Mouse (Mus musculus) heart, embryonic 13.5 days (tissue): ENCODE measurements around the gene Zfp219. TPM values are rescaled to one million over a fixed set of nuclear protein-coding genes. Genes with fewer than 3 reads are reported as not detected.
"Not testable (repeated sequence)": the region's sequence is repeated elsewhere in the genome, so short reads cannot be mapped to it uniquely, and the experiment has no call there.

Source experiments
- ATAC-seq: fragments of 200-750 bp; cut with Nextera tagmentation; 2 replicates; pipeline ENCODE4 v1.8.0; 2017; ENCODE audit warnings: moderate TSS enrichment; ENCODE audit not compliant: insufficient number of reproducible peaks, low FRiP score, low TSS enrichment; ENCODE audit errors: extremely low read depth
- H3K27ac ChIP-seq: fragments of 300-500 bp; sonication (generic); replicated peaks from 2 replicates; pipeline ENCODE4 v1.5.1; 2015; ENCODE audit warnings: moderate library complexity, mild to moderate bottlenecking, inconsistent platforms
- H3K27me3 ChIP-seq: fragments of 300-500 bp; sonication (generic); replicated peaks from 2 replicates; pipeline ENCODE4 v1.6.1; 2015; ENCODE audit warnings: mild to moderate bottlenecking, inconsistent platforms
- H3K36me3 ChIP-seq: fragments of 300-500 bp; sonication (generic); 2 replicates; pipeline ENCODE4 v1.6.1; 2015; ENCODE audit warnings: mild to moderate bottlenecking, inconsistent platforms
- H3K4me1 ChIP-seq: fragments of 300-500 bp; sonication (generic); 2 replicates; pipeline ENCODE4 v1.6.1; 2015; ENCODE audit warnings: inconsistent platforms
- H3K4me2 ChIP-seq: fragments of 300-500 bp; sonication (generic); 2 replicates; pipeline ENCODE4 v1.6.1; 2015; ENCODE audit warnings: inconsistent platforms, mild to moderate bottlenecking, moderate library complexity
- H3K4me3 ChIP-seq: fragments of 300-500 bp; sonication (generic); 2 replicates; pipeline ENCODE4 v1.5.1; 2015; ENCODE audit warnings: moderate library complexity, mild to moderate bottlenecking, inconsistent platforms
- H3K9ac ChIP-seq: fragments of 300-500 bp; sonication (generic); 2 replicates; pipeline ENCODE4 v1.6.1; 2015; ENCODE audit warnings: inconsistent platforms, mild to moderate bottlenecking, moderate library complexity
- H3K9me3 ChIP-seq: fragments of 300-500 bp; sonication (generic); 2 replicates; pipeline ENCODE4 v1.6.1; 2016; ENCODE audit warnings: inconsistent platforms
- WGBS: fragments of 180-500 bp; shearing (Covaris S2); methylation state at CpG from one replicate; pipeline ENCODE4 v1.1.7; 2015; ENCODE audit warnings: mixed read lengths; 5-methylcytosine and 5-hydroxymethylcytosine counted together
- polyA plus RNA-seq: library from polyadenylated mRNA; unstranded; fragments of >200 nt; fragmentation: Nextera tagmentation; extraction: Ambion mirVana; gene quantifications from 2 replicates; pipeline ENCODE4 v1.2.1, GENCODE M21; 2015

Zfp219 gene
- polyA plus RNA-seq = 14.5 and 15.6 TPM in 2 replicates

DNA sequence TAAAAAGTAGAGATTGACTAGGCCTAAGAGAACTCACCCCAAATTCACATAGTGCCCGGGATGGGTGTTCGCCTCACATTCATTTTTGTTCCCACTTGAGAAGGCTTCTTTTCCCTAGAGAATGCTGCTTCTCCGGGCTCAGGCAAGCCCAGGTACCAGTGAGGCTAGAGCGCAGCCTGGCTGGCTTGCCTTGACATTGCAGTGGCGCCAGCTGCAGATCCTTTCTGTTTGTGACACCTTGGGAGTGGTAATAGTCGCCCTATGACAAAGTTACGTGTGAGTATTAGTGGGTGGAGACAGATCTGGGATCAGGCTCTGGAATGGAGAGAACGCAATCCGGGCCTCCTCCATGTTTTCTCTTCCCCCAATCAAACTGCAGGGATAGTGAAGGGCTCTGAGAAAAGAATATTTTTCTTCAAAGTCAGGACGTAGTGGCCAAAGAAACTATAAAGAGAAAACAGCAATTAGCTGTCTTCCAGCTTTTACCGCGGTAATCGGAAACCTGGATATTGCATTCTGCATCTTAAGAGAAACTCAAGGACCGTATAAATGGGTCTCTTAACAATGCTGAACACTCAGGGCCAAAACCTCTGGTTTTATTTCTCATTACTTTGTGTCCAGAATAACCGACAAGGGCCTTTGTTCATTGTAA is at the start of gene Zfp219:
Gene Zfp219, minus strand, starts transcription at position 248 of the 652 bp plus-strand sequence.
- ATAC-seq = peak; percentile 45
- Histone ChIP-seq H3K9me3 (no peaks in the 10 kb centered on the region), H3K9ac (peak within 1 kb of the TSS; percentile 96), H3K4me2 (peak within 1 kb of the TSS; percentile 78), H3K27me3 (no peaks in the 10 kb centered on the region), H3K4me1 (peaks cover 63% of the 10 kb centered on the region), H3K4me3 (peak within 1 kb of the TSS; percentile 67), H3K36me3 (no peaks in the 10 kb centered on the region), H3K27ac (peak within 1 kb of the TSS; percentile 100)
- 9% methylated on average over 15 of the region's 15 CpGs for whole genome bisulfite sequencing

- Histone ChIP-seq H3K27me3 (no peaks in the 10 kb centered on the region), H3K9ac (no peak overlapping the region), H3K36me3 (peaks cover 10% of the 10 kb centered on the region), H3K9me3 (no peaks in the 10 kb centered on the region; the same call in 1 of the 2 replicates), H3K4me2 (no peak overlapping the region), H3K4me1 (no peaks in the 10 kb centered on the region), H3K4me3 (no peak overlapping the region), H3K27ac (no peak overlapping the region)
- 56% methylated on average over 4 of the region's 4 CpGs for WGBS
- no peak for ATAC-seq
Observed at GRCm38 (mm10) chr14:52066135-52066534, 45.6 kb upstream of the Zfp219 start.

- Histone ChIP-seq H3K9me3 (no peaks in the 10 kb centered on the region; the same call in 1 of the 2 replicates), H3K4me3 (no peak overlapping the region), H3K27ac (no peak overlapping the region), H3K4me2 (no peak overlapping the region), H3K27me3 (no peaks in the 10 kb centered on the region), H3K9ac (no peak overlapping the region), H3K36me3 (no peaks in the 10 kb centered on the region), H3K4me1 (no peaks in the 10 kb centered on the region)
- ATAC-seq = no peak
- WGBS = 81% methylated on average over 8 of the region's 8 CpGs
Observed at GRCm38 (mm10) chr14:52061798-52062197, 41.3 kb upstream of the Zfp219 start.

DNA sequence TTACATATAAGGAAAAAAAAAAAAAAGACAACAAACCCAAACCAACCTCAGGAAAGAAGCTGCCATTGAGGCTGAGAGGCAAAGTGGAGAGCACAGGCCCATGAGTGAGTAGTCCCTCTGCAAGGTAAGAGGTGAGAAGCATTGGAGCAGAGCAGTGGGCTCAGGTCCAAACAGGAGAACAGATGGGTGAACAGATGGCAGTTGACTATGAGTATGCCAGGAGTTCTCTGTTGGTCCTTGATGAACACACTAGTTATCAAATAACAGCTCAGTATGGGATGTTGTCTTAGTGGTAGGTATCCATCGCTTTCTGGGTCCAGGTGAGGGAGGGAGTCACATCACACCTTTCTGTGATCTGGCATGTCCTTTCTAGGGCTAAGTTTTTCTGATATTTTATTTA is 40.3 kb upstream of the Zfp219 start:
- no peaks in the 10 kb centered on the region; the same call in 1 of the 2 replicates for H3K9me3 ChIP-seq
- ATAC-seq = no peak
- no peak overlapping the region for H3K4me3 ChIP-seq
- WGBS = 74% methylated on average over 1 of the region's 1 CpGs
- H3K36me3 ChIP-seq = no peaks in the 10 kb centered on the region
- H3K9ac ChIP-seq = no peak overlapping the region
- no peaks in the 10 kb centered on the region for H3K4me1 ChIP-seq
- H3K27ac ChIP-seq = no peak overlapping the region
- H3K4me2 ChIP-seq = no peak overlapping the region
- no peaks in the 10 kb centered on the region for H3K27me3 ChIP-seq

DNA sequence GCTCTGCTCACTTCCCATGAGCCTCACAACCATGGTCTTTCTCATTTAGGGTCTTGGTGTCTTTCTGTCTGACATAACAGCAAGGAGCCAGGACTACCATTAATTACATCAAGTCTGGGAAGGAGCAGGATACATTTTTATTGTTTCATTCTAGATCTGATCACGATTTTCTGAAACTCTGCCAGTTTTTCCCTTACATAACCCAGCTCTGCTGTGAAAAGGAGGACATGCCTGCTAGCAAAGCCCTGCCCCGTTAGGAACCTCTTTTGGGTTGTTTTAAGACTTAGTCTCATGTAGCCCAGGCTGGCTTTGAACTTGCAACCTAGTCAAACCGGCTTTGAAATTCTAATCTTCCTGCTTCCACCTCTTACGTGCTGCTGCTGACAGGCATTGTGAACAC is 39.4 kb upstream of the Zfp219 start:
- H3K27ac ChIP-seq = no peak overlapping the region
- no peak overlapping the region for H3K4me2 ChIP-seq
- H3K9ac ChIP-seq = no peak overlapping the region
- WGBS = 58% methylated on average over 4 of the region's 4 CpGs
- H3K9me3 ChIP-seq = no peaks in the 10 kb centered on the region; the same call in 1 of the 2 replicates
- no peaks in the 10 kb centered on the region for H3K4me1 ChIP-seq
- no peaks in the 10 kb centered on the region for H3K36me3 ChIP-seq
- no peak for ATAC-seq
- no peaks in the 10 kb centered on the region for H3K27me3 ChIP-seq
- H3K4me3 ChIP-seq = no peak overlapping the region

GRCm38 (mm10) chr14:52052720-52053119 is 32.2 kb upstream of the Zfp219 start:
- H3K27me3 ChIP-seq, ATAC-seq, H3K9me3 ChIP-seq, H3K36me3 ChIP-seq, H3K4me2 ChIP-seq, H3K27ac ChIP-seq, H3K4me1 ChIP-seq, H3K9ac ChIP-seq, H3K4me3 ChIP-seq: not testable (repeated sequence)
- WGBS = 90% methylated on average over 3 of the region's 3 CpGs

DNA sequence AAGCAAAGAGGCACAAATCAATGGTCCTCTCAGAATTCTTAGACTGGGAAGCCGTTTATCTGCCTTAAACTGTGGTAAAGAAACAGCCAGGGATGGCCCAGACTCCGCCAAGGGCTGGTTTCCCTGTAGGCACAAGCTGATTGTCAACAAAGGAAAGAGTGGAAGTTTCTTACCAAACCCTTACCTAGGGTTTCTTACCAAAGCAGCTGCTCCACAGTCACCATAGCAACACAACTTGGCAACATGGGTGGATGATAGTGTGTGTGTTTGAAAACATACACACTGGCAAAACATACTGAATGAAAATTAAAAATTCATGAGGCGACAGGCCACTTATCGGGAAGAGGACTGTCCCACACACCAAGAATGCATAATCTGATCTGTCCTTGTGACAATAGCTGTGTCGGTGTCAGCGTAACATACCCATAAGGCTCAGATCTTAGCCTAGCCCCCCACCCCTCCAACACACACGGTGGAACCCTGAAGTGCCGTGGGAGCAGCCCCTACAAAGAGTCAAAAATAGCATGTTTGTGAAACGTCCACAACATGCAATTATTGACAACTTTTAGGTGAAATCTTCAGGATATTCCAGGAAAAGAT is 25.5 kb upstream of the Zfp219 start:
- no peaks in the 10 kb centered on the region for H3K27me3 ChIP-seq
- H3K4me2 ChIP-seq = no peak overlapping the region
- H3K36me3 ChIP-seq = no peaks in the 10 kb centered on the region
- ATAC-seq = no peak
- H3K4me3 ChIP-seq = no peak overlapping the region
- no peak overlapping the region for H3K27ac ChIP-seq
- H3K4me1 ChIP-seq = 0 out of 2 replicates have a peak, but pooled peaks cover 9% of the 10 kb centered on the region
- no peaks in the 10 kb centered on the region for H3K9me3 ChIP-seq
- 73% methylated on average over 9 of the region's 9 CpGs for WGBS
- no peak overlapping the region for H3K9ac ChIP-seq

DNA sequence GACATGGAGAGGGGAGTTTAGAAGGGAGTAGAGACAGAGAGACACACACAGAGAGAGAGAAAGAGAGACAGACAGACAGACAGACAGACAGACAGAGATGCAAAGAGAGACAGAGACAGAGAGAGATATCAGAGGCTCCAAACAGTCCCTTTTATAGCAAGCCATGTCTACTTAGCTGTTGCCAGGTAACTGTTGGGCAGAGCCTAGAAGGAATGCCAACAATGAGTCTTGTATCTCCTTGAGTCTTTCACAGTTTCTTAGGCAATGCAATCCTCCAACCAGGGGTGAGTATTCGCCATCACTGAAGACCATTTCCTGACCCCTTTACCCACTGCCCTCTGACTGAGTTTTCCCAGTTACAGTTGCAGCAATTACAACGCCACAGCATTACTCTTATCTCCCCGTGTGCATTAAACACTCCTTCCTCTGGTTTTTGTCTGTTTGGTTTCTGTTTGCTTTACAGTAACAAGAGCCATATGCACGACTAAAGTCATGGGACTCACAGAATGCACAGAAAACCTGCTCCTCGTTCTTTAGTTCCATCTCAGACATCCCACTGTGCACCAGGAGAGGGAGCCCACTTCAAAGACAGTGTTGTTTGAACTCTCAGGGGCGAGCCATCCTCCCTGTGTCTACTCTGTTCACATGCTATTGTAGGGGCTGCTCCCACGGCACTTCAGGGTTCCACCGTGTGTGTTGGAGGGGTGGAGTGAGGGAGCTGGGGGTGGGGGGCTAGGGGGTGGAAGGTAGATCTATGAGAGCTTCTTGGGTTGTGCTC is 24.6 kb upstream of the Zfp219 start:
- H3K4me1 ChIP-seq = 0 out of 2 replicates have a peak, but pooled peaks cover 9% of the 10 kb centered on the region
- no peaks in the 10 kb centered on the region for H3K36me3 ChIP-seq
- peak overlapping the region; percentile 52; the same call in 1 of the 2 replicates for H3K9ac ChIP-seq
- H3K27me3 ChIP-seq = no peaks in the 10 kb centered on the region
- 6% methylated on average over 8 of the region's 8 CpGs for WGBS
- no peaks in the 10 kb centered on the region for H3K9me3 ChIP-seq
- no peak overlapping the region for H3K27ac ChIP-seq
- H3K4me2 ChIP-seq = peak overlapping the region; percentile 32; the same call in 1 of the 2 replicates
- ATAC-seq = no peak
- H3K4me3 ChIP-seq = no peak overlapping the region

DNA sequence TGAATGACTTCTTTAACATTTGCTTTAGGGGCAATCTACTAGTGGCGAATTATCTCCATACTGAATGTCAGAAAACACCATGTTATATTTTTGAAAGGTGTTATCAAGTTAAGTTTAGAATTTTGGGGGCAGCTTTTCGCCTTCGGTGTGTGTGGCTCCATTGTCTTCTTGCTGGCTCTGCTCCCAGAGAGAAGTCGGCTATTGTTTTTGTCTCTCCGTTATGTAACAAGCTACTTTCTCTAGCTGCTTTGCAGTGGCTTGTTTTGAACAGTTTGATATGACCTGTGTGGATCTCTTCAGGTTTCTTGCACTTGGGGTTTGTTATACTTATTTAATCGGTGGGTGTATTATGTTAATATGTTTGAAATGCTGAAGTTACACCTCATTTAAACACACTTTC is 22.9 kb upstream of the Zfp219 start:
- Histone ChIP-seq H3K4me1 (0 out of 2 replicates have a peak, but pooled peaks cover 9% of the 10 kb centered on the region), H3K27me3 (no peaks in the 10 kb centered on the region), H3K4me3 (no peak overlapping the region), H3K4me2 (no peak overlapping the region), H3K9ac (peak overlapping the region; percentile 30), H3K36me3 (no peaks in the 10 kb centered on the region), H3K9me3 (no peaks in the 10 kb centered on the region), H3K27ac (no peak overlapping the region)
- ATAC-seq = no peak
- 56% methylated on average over 6 of the region's 6 CpGs for WGBS

GRCm38 (mm10) chr14:52042359-52042758 is 21.8 kb upstream of the Zfp219 start, which contains the start of gene Olfr221:
Gene Olfr221 (minus strand): TSS chr14:52042459.
- not testable (repeated sequence) for H3K9me3 ChIP-seq, H3K9ac ChIP-seq, H3K4me3 ChIP-seq, H3K36me3 ChIP-seq, ATAC-seq, H3K27me3 ChIP-seq, H3K4me1 ChIP-seq, H3K4me2 ChIP-seq, H3K27ac ChIP-seq
- WGBS = 42% methylated on average over 3 of the region's 3 CpGs

- ATAC-seq = no peak
- 80% methylated on average over 5 of the region's 5 CpGs for WGBS
Observed at GRCm38 (mm10) chr14:52039332-52039731, 18.8 kb upstream of the Zfp219 start.

More at GRCm38 (mm10) chr14:52039332-52039731, 18.8 kb upstream of the Zfp219 start:
- no peaks in the 10 kb centered on the region for H3K9me3 ChIP-seq
- no peak overlapping the region for H3K9ac ChIP-seq
- H3K4me3 ChIP-seq = no peak overlapping the region
- no peak overlapping the region for H3K27ac ChIP-seq
- no peaks in the 10 kb centered on the region for H3K27me3 ChIP-seq
- no peak overlapping the region for H3K4me2 ChIP-seq
- 0 out of 2 replicates have a peak, but pooled peaks cover 5% of the 10 kb centered on the region for H3K4me1 ChIP-seq
- H3K36me3 ChIP-seq = no peaks in the 10 kb centered on the region
